Mouse (Mus musculus): ENCODE results near the gene Asl.

- TF ChIP-seq CTCF (IDR thresholded peaks at IDR 0.05; ENCODE audit: borderline replicate concordance, control insufficient read depth, extremely low read depth, insufficient read depth, low read length, poor library complexity) (no peak), POLR2A (IDR thresholded peaks at IDR 0.05; ENCODE audit: control insufficient read depth, extremely low read depth, insufficient read depth, low read length, poor library complexity) (no peak)
Observed at GRCm38 (mm10) chr5:130048786-130049520, 19.9 kb upstream of the Asl start.

All from thymus, adult 2 months (tissue).